Mouse (Mus musculus): ENCODE results near the gene Taok3. TPM values are rescaled to one million over a fixed set of nuclear protein-coding genes. Genes with fewer than 3 reads are reported as not detected.

Gene Taok3
- total and polyA plus RNA-seq, 3 experiments, result 32.1 to 79.2 TPM; not detected in 1

DNA sequence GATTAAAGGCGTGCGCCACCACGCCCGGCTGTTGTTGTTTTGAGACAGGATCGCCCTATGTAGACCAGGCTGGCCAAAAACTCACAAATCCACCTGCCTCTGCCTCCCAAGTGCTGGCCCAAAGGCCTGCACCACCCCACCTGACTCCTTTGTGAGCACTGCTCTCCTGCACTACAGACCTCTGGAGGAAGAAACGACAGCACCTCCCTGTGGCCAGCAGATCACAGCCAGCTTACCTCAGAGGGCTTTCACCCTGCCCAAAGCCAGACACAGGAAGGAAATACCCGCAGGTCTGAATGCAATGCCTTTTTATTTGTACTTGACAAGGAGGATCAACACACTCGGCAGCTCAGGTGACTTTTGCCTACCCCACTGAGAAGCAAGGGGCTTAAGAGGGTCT lies 162.4 kb downstream of the Taok3 start:
- H3K27me3 ChIP-seq (ENCODE audit: control insufficient read depth in 1 of 2, insufficient read depth in 2 of 2, low read length in 2 of 2), result no peaks in the 10 kb centered on the region
- peak; percentile 9 to 25 (median 14); a peak in 3 of 6 replicates for TF ChIP-seq CTCF (IDR thresholded peaks at IDR 0.05 in 2 of 3, conservative IDR thresholded peaks at IDR 0.05 in 1 of 3; ENCODE audit: control insufficient read depth in 1 of 3, insufficient read depth in 1 of 3, low read depth in 2 of 3, low read length in 3 of 3, poor library complexity in 1 of 3, severe bottlenecking in 1 of 3)
- peak; percentile 1; the same call in 1 of the 2 replicates for TF ChIP-seq RAD21 (IDR thresholded peaks at IDR 0.05; ENCODE audit: low read depth, low read length)
- no peak for TF ChIP-seq ZMIZ1 (IDR thresholded peaks at IDR 0.05; ENCODE audit: low read depth, low read length)
- no peak for TF ChIP-seq MXI1 (IDR thresholded peaks at IDR 0.05; ENCODE audit: low read depth, low read length)
- TF ChIP-seq ZKSCAN1 (IDR thresholded peaks at IDR 0.05; ENCODE audit: low read depth, low read length), result no peak
- TF ChIP-seq BHLHE40 (IDR thresholded peaks at IDR 0.05; ENCODE audit: borderline replicate concordance, low read depth, low read length), result no peak
- H3K36me3 ChIP-seq (ENCODE audit: control insufficient read depth in 1 of 2, insufficient read depth in 2 of 2, low read length in 2 of 2), result peaks cover 5 to 48% of the 10 kb centered on the region in 2 experiments
- no peak overlapping the region for H3K4me3 ChIP-seq (ENCODE audit: control insufficient read depth in 1 of 2, insufficient read depth in 1 of 2, low read depth in 2 of 2, low read length in 2 of 2)
- H3K79me2 ChIP-seq (ENCODE audit: control insufficient read depth, insufficient read depth, low read length, poor library complexity), result peaks cover 28% of the 10 kb centered on the region
- H3K9ac ChIP-seq (ENCODE audit: control insufficient read depth, low read depth, low read length, poor library complexity, severe bottlenecking), result no peak overlapping the region
- DNase-seq (ENCODE audit: low read depth, low spot score), result no peak
- H3K4me1 ChIP-seq (ENCODE audit: control insufficient read depth in 1 of 2, insufficient read depth in 2 of 2, low read length in 2 of 2), result peaks cover 22 to 45% of the 10 kb centered on the region in 2 experiments
- no peaks in the 10 kb centered on the region for H3K9me3 ChIP-seq (replicated peaks; ENCODE audit: insufficient read depth, low read length)
- H3K27ac ChIP-seq (ENCODE audit: control insufficient read depth, low read depth, low read length), result no peak overlapping the region

DNA sequence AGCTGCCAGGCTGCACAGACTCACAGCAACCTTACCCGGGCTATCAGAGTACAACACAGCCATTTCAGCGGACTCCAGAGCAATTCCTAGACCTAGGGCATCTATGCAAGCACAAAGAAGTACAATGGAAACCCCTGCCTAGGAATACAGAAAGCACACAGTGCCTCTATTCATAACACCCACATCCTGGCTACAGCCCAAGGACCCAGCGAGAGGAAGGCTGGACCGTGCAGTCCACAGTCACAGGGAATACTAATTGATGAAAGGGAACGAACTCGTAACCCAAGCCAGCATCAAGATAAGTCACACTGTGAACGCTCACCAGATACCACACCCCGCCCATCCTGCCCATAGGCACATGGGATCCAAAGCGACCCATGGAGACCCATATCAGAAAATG lies 164.1 kb downstream of the Taok3 start:
- Histone ChIP-seq H3K4me3 (ENCODE audit: control insufficient read depth in 1 of 2, insufficient read depth in 1 of 2, low read depth in 2 of 2, low read length in 2 of 2) (no peak overlapping the region), H3K4me1 (ENCODE audit: control insufficient read depth in 1 of 2, insufficient read depth in 2 of 2, low read length in 2 of 2) (peaks cover 22 to 50% of the 10 kb centered on the region in 2 experiments), H3K9ac (ENCODE audit: control insufficient read depth, low read depth, low read length, poor library complexity, severe bottlenecking) (no peak overlapping the region), H3K27me3 (ENCODE audit: control insufficient read depth in 1 of 2, insufficient read depth in 2 of 2, low read length in 2 of 2) (no peaks in the 10 kb centered on the region), H3K27ac (ENCODE audit: control insufficient read depth, low read depth, low read length) (no peak overlapping the region), H3K9me3 (replicated peaks; ENCODE audit: insufficient read depth, low read length) (no peaks in the 10 kb centered on the region), H3K36me3 (ENCODE audit: control insufficient read depth in 1 of 2, insufficient read depth in 2 of 2, low read length in 2 of 2) (peaks cover 5 to 48% of the 10 kb centered on the region in 2 experiments), H3K79me2 (ENCODE audit: control insufficient read depth, insufficient read depth, low read length, poor library complexity) (peaks cover 28% of the 10 kb centered on the region)
- no peak for TF ChIP-seq HCFC1 (IDR thresholded peaks at IDR 0.05; ENCODE audit: low read depth, low read length)
- TF ChIP-seq MEF2A (IDR thresholded peaks at IDR 0.05; ENCODE audit: extremely low read depth, insufficient replicate concordance, low read depth, low read length, poor library complexity, severe bottlenecking), result no peak
- no peak for TF ChIP-seq SIN3A (IDR thresholded peaks at IDR 0.05; ENCODE audit: low read length)
- TF ChIP-seq USF1 (IDR thresholded peaks at IDR 0.05; ENCODE audit: low read depth, low read length), result no peak
- 0 out of 2 replicates have a peak, but pooled peaks have one; percentile 16 for TF ChIP-seq POLR2AphosphoS2 (IDR thresholded peaks at IDR 0.05; ENCODE audit: low read length)
- TF ChIP-seq ZKSCAN1 (IDR thresholded peaks at IDR 0.05; ENCODE audit: low read depth, low read length), result no peak
- peak; percentile 41; the same call in 1 of the 2 replicates for TF ChIP-seq GATA1 (IDR thresholded peaks at IDR 0.05; ENCODE audit: low read depth, low read length)
- TF ChIP-seq MAFK (IDR thresholded peaks at IDR 0.05; ENCODE audit: borderline replicate concordance, low read depth, low read length), result no peak
- no peak for TF ChIP-seq ZMIZ1 (IDR thresholded peaks at IDR 0.05; ENCODE audit: low read depth, low read length)
- TF ChIP-seq MAZ (IDR thresholded peaks at IDR 0.05; ENCODE audit: low read depth, low read length), result no peak
- no peak for TF ChIP-seq MYC (IDR thresholded peaks at IDR 0.05; ENCODE audit: low read depth, low read length)
- TF ChIP-seq USF2 (IDR thresholded peaks at IDR 0.05; ENCODE audit: borderline replicate concordance in 1 of 2, insufficient read depth in 1 of 2, low read depth in 1 of 2, low read length in 2 of 2), result no peak
- TF ChIP-seq ZC3H11A (IDR thresholded peaks at IDR 0.05; ENCODE audit: low read depth, low read length), result no peak
- TF ChIP-seq TBP (IDR thresholded peaks at IDR 0.05; ENCODE audit: low read depth, low read length), result no peak
- no peak for TF ChIP-seq MXI1 (IDR thresholded peaks at IDR 0.05; ENCODE audit: low read depth, low read length)
- TF ChIP-seq CTCF (IDR thresholded peaks at IDR 0.05 in 2 of 3, conservative IDR thresholded peaks at IDR 0.05 in 1 of 3; ENCODE audit: control insufficient read depth in 1 of 3, insufficient read depth in 1 of 3, low read depth in 2 of 3, low read length in 3 of 3, poor library complexity in 1 of 3, severe bottlenecking in 1 of 3), result no peak
- no peak for TF ChIP-seq BHLHE40 (IDR thresholded peaks at IDR 0.05; ENCODE audit: borderline replicate concordance, low read depth, low read length)
- no peak for TF ChIP-seq POLR2A (IDR thresholded peaks at IDR 0.05; ENCODE audit: control insufficient read depth in 1 of 2, insufficient read depth in 1 of 2, low read depth in 1 of 2, low read length in 2 of 2, poor library complexity in 1 of 2)
- DNase-seq (ENCODE audit: low read depth, low spot score), result no peak
